Mouse (Mus musculus) WW6 (cell line): ENCODE measurements at regions not wholly inside any gene's neighbourhood (a gene's known extent, or its start where the extent isn't known, plus 50 kb on each side); places are given as distances from the start of the nearest gene placed in this dataset.

Source experiments
- DNase-seq: peaks from one replicate; pipeline ENCODE4 v3.0.0-alpha.2; 2013; ENCODE audit warnings: low read depth, low spot score

- no peak for DNase-seq
Measured at GRCm38 (mm10) chr1:146420174-146420573, 74.4 kb upstream of the Brinp3 start.

GRCm38 (mm10) chr1:146426848-146427247, 67.7 kb upstream of the Brinp3 start:
- peak; percentile 33 for DNase-seq

DNA sequence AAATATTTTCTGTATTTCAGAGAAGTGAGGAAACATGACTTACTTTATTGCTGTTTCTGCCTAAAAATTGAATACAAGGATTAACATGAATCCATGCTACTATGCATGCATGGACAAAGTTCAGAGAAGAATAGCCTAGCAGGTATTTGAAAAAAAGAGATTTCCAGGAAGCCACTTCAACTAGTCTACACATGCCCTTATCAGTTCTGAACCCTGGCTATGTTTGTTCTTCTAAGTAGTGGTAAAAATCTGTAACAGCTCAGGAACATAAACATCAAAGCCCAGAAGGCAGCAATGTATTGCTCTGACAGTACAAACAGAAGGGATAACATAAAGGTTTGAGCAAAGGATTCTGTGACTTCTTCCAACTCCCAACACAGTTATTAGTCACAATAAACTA, 52.0 kb upstream of the Brinp3 start:
- DNase-seq: no peak
